Mouse (Mus musculus) lung, adult 2 months (tissue): Measurements from ENCODE around the gene Jun. TPM values are rescaled to one million over a fixed set of nuclear protein-coding genes. Genes with fewer than 3 reads are reported as not detected.

ENCODE experiments used
- DNase-seq: peaks from one replicate; pipeline ENCODE4 v3.0.0; 2022
- H3K4me1 ChIP-seq: fragments of 200-500 bp; 2 replicates; pipeline ENCODE4 v1.6.1; 2011; ENCODE audit warnings: low read length; ENCODE audit not compliant: control insufficient read depth, insufficient read depth
- H3K4me3 ChIP-seq: fragments of 200-500 bp; replicated peaks from 2 replicates; pipeline ENCODE3; 2011; ENCODE audit warnings: low read depth, mild to moderate bottlenecking, control low read depth, low read length; ENCODE audit errors: extremely low read depth
- CTCF ChIP-seq: fragments of 200-500 bp; IDR thresholded peaks from 2 replicates; pipeline ENCODE4 v1.5.1; 2011; ENCODE audit warnings: mild to moderate bottlenecking, low read length, control low read depth; ENCODE audit not compliant: insufficient read depth
- POLR2A ChIP-seq: fragments of 200-500 bp; IDR thresholded peaks from 2 replicates; pipeline ENCODE4 v1.6.1; 2011; ENCODE audit warnings: low read depth, mild to moderate bottlenecking, control low read depth, low read length, borderline replicate concordance; ENCODE audit errors: extremely low read depth
- WGBS: fragments of 180-500 bp; shearing (Covaris S2); methylation state at CpG from one replicate; pipeline ENCODE4 v1.1.7; 2018; 5-methylcytosine and 5-hydroxymethylcytosine counted together
- polyA plus RNA-seq: library from polyadenylated mRNA; depleted of rRNA; stranded (reverse); fragments of >200 nt; gene quantifications from 2 replicates; pipeline ENCODE4 v1.2.3, GENCODE M21; 2012; rRNA removed

Jun gene
- 176 and 282 TPM in 2 replicates for polyA plus RNA-seq

- under 1% methylated on average over 68 of the region's 68 CpGs for WGBS
- peak; percentile 99 for DNase-seq
- peak; percentile 7; the same call in 1 of the 2 replicates for TF ChIP-seq CTCF
- TF ChIP-seq POLR2A: peak; percentile 100
- Histone ChIP-seq H3K4me1 (peaks cover 4% of the 10 kb centered on the region; the same call in 1 of the 2 replicates), H3K4me3 (peak within 1 kb of the TSS; percentile 95)
These were observed at the start of gene Jun for GRCm38 (mm10) chr4:95052025-95052899. TSS of gene Jun (minus strand) at chr4:95052222.

GRCm38 (mm10) chr4:95101684-95102083, 49.7 kb upstream of the Jun start:
- Histone ChIP-seq H3K4me1 (peaks cover 8% of the 10 kb centered on the region; the same call in 1 of the 2 replicates), H3K4me3 (no peak overlapping the region)
- TF ChIP-seq POLR2A: no peak
- no peak for TF ChIP-seq CTCF
- no peak for DNase-seq
- 90% methylated on average over 7 of the region's 7 CpGs for WGBS

GRCm38 (mm10) chr4:95100694-95101093, 48.7 kb upstream of the Jun start:
- H3K4me3 ChIP-seq: no peak overlapping the region
- DNase-seq: no peak
- TF ChIP-seq POLR2A: no peak
- TF ChIP-seq CTCF: no peak
- peaks cover 8% of the 10 kb centered on the region for H3K4me1 ChIP-seq

DNA sequence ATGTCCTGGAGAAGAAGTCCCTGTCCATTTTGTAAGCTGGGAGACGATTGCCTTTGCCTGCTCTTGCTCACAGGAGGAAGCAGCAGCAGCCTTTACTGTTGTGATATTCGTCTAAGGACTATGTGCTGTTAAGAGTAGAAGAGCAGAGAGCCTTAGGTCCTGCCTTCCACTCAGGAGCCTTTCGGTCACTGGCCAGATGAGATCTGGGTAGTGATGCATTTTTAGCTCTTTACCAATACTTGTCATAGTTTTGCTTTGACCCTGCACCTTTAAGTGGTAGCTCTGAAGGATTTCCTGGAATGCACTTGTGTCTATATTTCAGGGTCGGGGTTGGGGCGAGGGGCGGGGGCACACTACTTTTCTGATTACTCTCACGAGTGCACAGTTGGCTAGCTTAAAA, 47.4 kb upstream of the Jun start:
- Histone ChIP-seq H3K4me1 (peaks cover 15% of the 10 kb centered on the region), H3K4me3 (no peak overlapping the region)
- no peak for TF ChIP-seq POLR2A
- no peak for TF ChIP-seq CTCF
- 39% methylated on average over 7 of the region's 7 CpGs for WGBS
- no peak for DNase-seq

- H3K4me1 ChIP-seq: peaks cover 20% of the 10 kb centered on the region
- no peak for DNase-seq
- TF ChIP-seq POLR2A (no peak), CTCF (no peak)
- no peak overlapping the region for H3K4me3 ChIP-seq
- WGBS: 82% methylated on average over 5 of the region's 5 CpGs
These were observed 46.7 kb upstream of the Jun start for GRCm38 (mm10) chr4:95098722-95099097.

DNA sequence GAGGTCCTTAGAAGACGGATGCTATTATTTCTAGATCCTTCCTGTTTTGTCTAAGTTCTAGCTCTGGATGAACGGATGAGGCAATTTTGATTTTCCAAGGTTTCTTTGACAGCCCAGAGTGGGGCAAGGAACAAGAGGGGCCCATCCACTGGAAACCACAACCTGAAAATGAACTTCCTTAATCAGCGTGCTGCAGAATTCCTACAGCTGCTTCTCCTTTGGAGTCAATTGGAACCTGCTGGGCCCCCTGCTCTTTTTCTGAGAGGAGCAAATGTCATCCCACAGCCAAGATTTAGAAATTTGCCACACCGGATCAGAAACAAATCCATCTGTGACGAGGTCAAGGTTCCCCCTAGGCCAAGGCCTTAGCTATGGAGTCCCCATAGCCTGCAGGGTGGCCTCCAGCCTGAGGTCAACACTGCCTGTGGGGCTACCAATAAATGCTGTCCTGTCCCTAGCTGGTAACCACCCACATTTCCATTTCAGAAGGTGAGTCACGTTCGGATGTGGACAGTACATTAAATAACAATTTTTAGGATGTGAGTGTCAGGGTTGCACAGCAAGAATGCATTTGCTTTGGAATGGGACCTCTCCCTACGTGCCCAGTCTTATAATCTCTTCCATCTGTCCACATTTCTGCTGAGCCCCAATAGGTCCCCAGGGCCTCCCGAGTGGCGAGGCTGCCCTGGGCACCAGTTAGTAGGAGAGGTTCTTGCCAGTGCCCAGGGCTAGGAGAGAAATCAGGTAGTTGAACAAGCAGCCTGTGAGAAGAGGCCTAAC, 46.1 kb upstream of the Jun start:
- Histone ChIP-seq H3K4me1 (peaks cover 26% of the 10 kb centered on the region), H3K4me3 (no peak overlapping the region)
- 75% methylated on average over 10 of the region's 10 CpGs for WGBS
- DNase-seq: no peak
- TF ChIP-seq CTCF (no peak), POLR2A (no peak)

GRCm38 (mm10) chr4:95096731-95097130, 44.7 kb upstream of the Jun start:
- TF ChIP-seq POLR2A (no peak), CTCF (no peak)
- DNase-seq: no peak
- peaks cover 28% of the 10 kb centered on the region for H3K4me1 ChIP-seq
- H3K4me3 ChIP-seq: no peak overlapping the region
- WGBS: 57% methylated on average over 2 of the region's 2 CpGs

DNA sequence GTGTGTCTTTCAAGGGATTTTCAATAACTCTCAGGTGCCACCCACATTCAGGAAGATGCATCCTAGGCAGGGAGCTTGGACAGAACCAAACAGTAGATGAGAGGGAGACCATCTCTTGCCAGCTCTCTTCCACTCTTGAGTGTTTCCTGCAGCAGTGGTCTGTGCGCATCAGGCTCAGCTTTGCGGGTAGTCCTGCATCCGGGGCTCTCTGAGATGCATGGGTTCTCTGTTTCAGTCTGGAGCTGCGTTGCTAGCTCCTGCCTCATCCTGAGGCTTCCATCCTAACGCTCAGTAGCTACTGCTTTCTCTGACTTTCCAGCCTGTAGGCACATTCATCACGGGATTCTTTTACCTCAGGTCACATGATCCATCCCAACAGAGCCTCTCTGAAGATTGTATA, 43.9 kb upstream of the Jun start:
- Histone ChIP-seq H3K4me3 (no peak overlapping the region), H3K4me1 (peaks cover 25% of the 10 kb centered on the region)
- 83% methylated on average over 6 of the region's 6 CpGs for WGBS
- no peak for TF ChIP-seq POLR2A
- TF ChIP-seq CTCF: no peak
- DNase-seq: no peak

- TF ChIP-seq CTCF (no peak), POLR2A (no peak)
- no peak for DNase-seq
- Histone ChIP-seq H3K4me3 (no peak overlapping the region), H3K4me1 (peaks cover 25% of the 10 kb centered on the region)
- WGBS: 72% methylated on average over 6 of the region's 6 CpGs
These were observed 43.3 kb upstream of the Jun start for GRCm38 (mm10) chr4:95095355-95095754.
